ENCODE assay signal across 14 mouse cellular contexts in the genomic region with DNA sequence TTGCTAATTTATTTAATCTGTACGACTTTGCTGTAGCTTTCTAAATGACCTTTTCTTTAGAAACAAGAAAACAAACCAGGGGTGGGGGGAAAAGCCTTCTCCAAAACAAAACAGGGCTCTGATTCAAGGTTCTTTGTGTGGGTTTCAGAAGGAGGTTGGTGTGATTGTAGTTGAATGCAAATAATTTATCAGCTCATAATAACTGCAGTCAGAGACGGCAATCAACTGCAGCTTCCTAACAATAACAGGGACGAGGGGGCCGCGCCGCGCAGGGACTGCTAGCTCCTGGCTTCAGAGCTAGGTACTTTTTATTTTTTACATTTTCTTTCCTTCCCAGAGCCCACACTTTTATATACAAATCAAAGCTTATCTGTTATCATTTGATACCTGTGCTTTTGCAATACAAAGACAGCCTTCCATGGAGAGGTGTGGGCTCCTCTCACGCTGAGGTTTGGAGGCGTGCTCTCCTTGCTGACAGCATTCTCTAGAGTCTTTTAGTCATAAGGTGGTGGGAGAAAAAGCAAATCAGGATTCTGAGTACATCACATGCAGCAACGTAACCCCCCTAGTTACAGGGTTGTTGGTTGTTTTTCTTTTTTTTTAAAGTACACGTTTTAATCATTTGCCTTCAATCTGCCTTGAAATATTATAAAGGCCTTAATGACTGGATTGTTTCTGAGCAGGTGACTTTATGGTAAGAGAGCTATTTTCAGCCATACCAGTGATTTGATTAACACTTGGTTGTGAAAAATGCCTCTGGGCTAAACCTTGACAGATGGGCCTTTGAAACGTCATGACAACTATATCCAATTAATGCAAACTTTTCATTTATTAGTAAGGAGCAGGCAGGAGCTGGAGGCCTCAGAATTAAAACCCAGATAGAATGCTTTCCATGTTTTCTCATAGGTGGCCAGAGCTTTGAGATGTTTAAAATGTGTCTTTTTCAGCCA. TPM values are rescaled to one million over a fixed set of nuclear protein-coding genes. Genes with fewer than 3 reads are reported as not detected.
DNase-seq lines count a peak whose midpoint lies in the region; ATAC-seq lines count a peak whose summit lies in the region.
"Had no signal": no experiment of that assay in that cellular context is flagged by ENCODE, and none has a peak within 500 bp of the region (broad histone marks: within the 10 kb centered on the region; RNA-seq: fewer than 3 reads in every experiment).

No protein-coding gene starts in this region.

- H3K36me3 ChIP-seq in forebrain, embryonic 14.5 days (ENCODE audit: control insufficient read depth, insufficient read depth, low read length) = no peaks in the 10 kb centered on the region
- H3K36me3 ChIP-seq in limb, embryonic 10.5 days = 0 out of 2 replicates have a peak, but pooled peaks cover 2% of the 10 kb centered on the region
- no peaks in the 10 kb centered on the region for H3K36me3 ChIP-seq in neural tube, embryonic 13.5 days

- intact Hi-C loops in left cerebral cortex, postnatal 14 days (cut with DNase I) = loop anchor here (5.0 kb wide), 1 partner anchor 33 kb away; no protein-coding TSS in a partner anchor
- intact Hi-C loops in left cerebral cortex, postnatal 36 days (cut with DNase I) = no loop called here

- H3K9ac ChIP-seq in forebrain, embryonic 14.5 days (ENCODE audit: low read length) = peak overlapping the region; percentile 21; the same call in 1 of the 2 replicates
- peak overlapping the region; percentile 50 for H3K9ac ChIP-seq in neural tube, embryonic 13.5 days

- H3K27me3 ChIP-seq in forebrain, embryonic 14.5 days (replicated peaks; ENCODE audit: control insufficient read depth, insufficient read depth, low read length) = no peaks in the 10 kb centered on the region
- no peaks in the 10 kb centered on the region for H3K27me3 ChIP-seq in limb, embryonic 10.5 days (ENCODE audit: low read depth, poor library complexity, severe bottlenecking)
- no peaks in the 10 kb centered on the region for H3K27me3 ChIP-seq in neural tube, embryonic 13.5 days

- H3K4me3 ChIP-seq in forebrain, embryonic 14.5 days (ENCODE audit: low read depth, low read length) = no peak overlapping the region
- H3K4me3 ChIP-seq in limb, embryonic 10.5 days = no peak overlapping the region
- peak overlapping the region; percentile 8; the same call in 1 of the 2 replicates for H3K4me3 ChIP-seq in neural tube, embryonic 13.5 days

- H3K4me1 ChIP-seq in forebrain, embryonic 14.5 days (ENCODE audit: control insufficient read depth, insufficient read depth, low read length) = peaks cover 41% of the 10 kb centered on the region
- H3K4me1 ChIP-seq in limb, embryonic 10.5 days = peaks cover 45% of the 10 kb centered on the region
- H3K4me1 ChIP-seq in neural tube, embryonic 13.5 days (replicated peaks) = peaks cover 47% of the 10 kb centered on the region

- DNase-seq in left cerebral cortex, postnatal 14 days (ENCODE audit: low spot score in 2 of 2) = peak; percentile 32 to 45
- no peak for DNase-seq in left cerebral cortex, postnatal 36 days (ENCODE audit: low spot score in 2 of 2)
- DNase-seq in forebrain, embryonic 14.5 days (ENCODE audit: low spot score) = peak; percentile 71
- no peak for DNase-seq in limb, embryonic 10.5 days (ENCODE audit: low spot score)
- no peak for DNase-seq in adrenal gland, adult 8-10 months
- DNase-seq in cerebellum, adult 18-20 months = no peak
- no peak for DNase-seq in kidney, postnatal 14 days
- DNase-seq: gastrocnemius, postnatal 36 days; heart, postnatal 14 days had no signal

- peak overlapping the region; percentile 80 for H3K27ac ChIP-seq in forebrain, embryonic 14.5 days (ENCODE audit: low read depth, low read length)
- H3K27ac ChIP-seq in limb, embryonic 10.5 days = peak overlapping the region; percentile 46; the same call in 1 of the 2 replicates
- peak overlapping the region; percentile 85 for H3K27ac ChIP-seq in neural tube, embryonic 13.5 days (replicated peaks)

- peak overlapping the region; percentile 34 for H3K4me2 ChIP-seq in forebrain, embryonic 14.5 days (ENCODE audit: low read length)
- peak overlapping the region; percentile 43 for H3K4me2 ChIP-seq in neural tube, embryonic 13.5 days

- peak; percentile 42 for ATAC-seq in forebrain, embryonic 14.5 days
- ATAC-seq in neural tube, embryonic 13.5 days (ENCODE audit: low read depth) = no peak

- H3K9me3 ChIP-seq in forebrain, embryonic 14.5 days (replicated peaks; ENCODE audit: control insufficient read depth, low read length) = no peaks in the 10 kb centered on the region
- no peaks in the 10 kb centered on the region for H3K9me3 ChIP-seq in limb, embryonic 10.5 days (replicated peaks)
- H3K9me3 ChIP-seq in neural tube, embryonic 13.5 days = no peaks in the 10 kb centered on the region

- 10% methylated on average over 12 of the region's 12 CpGs for WGBS in forebrain, embryonic 14.5 days
- 76% methylated on average over 12 of the region's 12 CpGs for WGBS in limb, embryonic 10.5 days
- 18% methylated on average over 12 of the region's 12 CpGs for WGBS in neural tube, embryonic 13.5 days

RNA-seq across cellular contexts. Expression of gene AU040320, which starts 26.8 kb away (rescaled TPM):
- 10 to 100 TPM; 53.8 to 55.3 TPM for total RNA-seq in left cerebral cortex, postnatal 14 days (2021)
- total RNA-seq in left cerebral cortex, postnatal 36 days (2021) = 10 to 100 TPM; 53.7 to 56.7 TPM
- polyA plus RNA-seq in forebrain, embryonic 14.5 days (2014; fragmentation: Nextera tagmentation; extraction: Ambion mirVana) = 28.2 and 35.4 TPM in 2 replicates
- 18.7 and 19.8 TPM in 2 replicates for polyA plus RNA-seq in limb, embryonic 10.5 days (2016; fragmentation: Nextera tagmentation; extraction: Ambion mirVana)
- polyA plus RNA-seq in neural tube, embryonic 13.5 days (2015; fragmentation: Nextera tagmentation; extraction: Ambion mirVana) = 38.3 and 41.3 TPM in 2 replicates
- 10 to 100 TPM; 49.5 to 65.4 (median 54.9) TPM for total RNA-seq in adrenal gland, adult 8-10 months (2022)

RNA-seq across cellular contexts. Expression of gene Ncdn, which starts 26.9 kb away (rescaled TPM):
- total RNA-seq in left cerebral cortex, postnatal 14 days (2021) = 100 to 1,000 TPM; 959 to 969 TPM
- total RNA-seq in left cerebral cortex, postnatal 36 days (2021) = 100 to 1,000 TPM; 924 to 951 TPM
- 47.8 and 79.3 TPM in 2 replicates for polyA plus RNA-seq in forebrain, embryonic 14.5 days (2014; fragmentation: Nextera tagmentation; extraction: Ambion mirVana)
- 37.7 and 41.3 TPM in 2 replicates for polyA plus RNA-seq in limb, embryonic 10.5 days (2016; fragmentation: Nextera tagmentation; extraction: Ambion mirVana)
- polyA plus RNA-seq in neural tube, embryonic 13.5 days (2015; fragmentation: Nextera tagmentation; extraction: Ambion mirVana) = 85.3 and 86.7 TPM in 2 replicates
- 10 to 100 TPM; 34.5 to 45.6 (median 42.7) TPM for total RNA-seq in adrenal gland, adult 8-10 months (2022)

RNA-seq across cellular contexts. Expression of gene Tfap2e, which starts 44.1 kb away (rescaled TPM):
- not detected for total RNA-seq in left cerebral cortex, postnatal 14 days (2021)
- not detected for total RNA-seq in left cerebral cortex, postnatal 36 days (2021)
- 0.69 and 1.0 TPM in 2 replicates for polyA plus RNA-seq in forebrain, embryonic 14.5 days (2014; fragmentation: Nextera tagmentation; extraction: Ambion mirVana)
- not detected in 2 replicates for polyA plus RNA-seq in limb, embryonic 10.5 days (2016; fragmentation: Nextera tagmentation; extraction: Ambion mirVana)
- polyA plus RNA-seq in neural tube, embryonic 13.5 days (2015; fragmentation: Nextera tagmentation; extraction: Ambion mirVana) = 0.18 TPM in 1 of 2 replicates, not detected in the other
- total RNA-seq in adrenal gland, adult 8-10 months (2022) = not detected
- total RNA-seq: common myeloid progenitor, adult 5-6 weeks; gastrocnemius, postnatal 36 days; heart, postnatal 14 days; megakaryocyte, adult 5-6 weeks had no signal
- polyA plus RNA-seq: kidney, embryonic 16.5 days; liver, embryonic 16.5 days had no signal

Comparison
In these comparisons a context has a peak if more than half of its experiments do, and no peak if none do; other contexts are left out.
1. DNase-seq: peak in left cerebral cortex, postnatal 14 days (2 of 2) and forebrain, embryonic 14.5 days (single experiment); none in left cerebral cortex, postnatal 36 days (0 of 2), limb, embryonic 10.5 days (single experiment), adrenal gland, adult 8-10 months (single experiment), cerebellum, adult 18-20 months (0 of 2) and kidney, postnatal 14 days (single experiment).
2. RNA of gene Ncdn, which starts 26.9 kb away (total RNA-seq): 959 to 969 TPM in left cerebral cortex, postnatal 14 days and 924 to 951 TPM in left cerebral cortex, postnatal 36 days; 34.5 to 45.6 TPM in adrenal gland, adult 8-10 months; every median in the first group is over 10 times any median in the second.
3. Peak in every context shown above with its lines, with median percentiles within 50 percentile points of each other: H3K27ac ChIP-seq.